Mouse (Mus musculus) liver, embryonic 13.5 days (tissue): ENCODE measurements at regions not wholly inside any gene's neighbourhood (a gene's known extent, or its start where the extent isn't known, plus 50 kb on each side); places are given as distances from the start of the nearest gene placed in this dataset.

Experiments
- ATAC-seq: fragments of 200-750 bp; cut with Nextera tagmentation; 2 replicates; pipeline ENCODE4 v1.8.0; 2017; ENCODE audit warnings: low read depth, mild to moderate bottlenecking, moderate number of reproducible peaks, moderate library complexity
- DNase-seq: peaks from one replicate; pipeline ENCODE4 v3.0.0; 2022
- H3K27ac ChIP-seq: fragments of 300-500 bp; sonication (generic); 2 replicates; pipeline ENCODE4 v1.5.1; 2015; ENCODE audit warnings: moderate library complexity, mild to moderate bottlenecking, inconsistent platforms
- H3K27me3 ChIP-seq: fragments of 300-500 bp; sonication (generic); 2 replicates; pipeline ENCODE4 v1.6.1; 2015; ENCODE audit warnings: mild to moderate bottlenecking, inconsistent platforms
- H3K36me3 ChIP-seq: fragments of 300-500 bp; sonication (generic); 2 replicates; pipeline ENCODE4 v1.6.1; 2015; ENCODE audit warnings: mild to moderate bottlenecking, inconsistent platforms
- H3K4me1 ChIP-seq: fragments of 300-500 bp; sonication (generic); replicated peaks from 2 replicates; pipeline ENCODE4 v1.6.1; 2015; ENCODE audit warnings: inconsistent platforms
- H3K4me2 ChIP-seq: fragments of 300-500 bp; sonication (generic); 2 replicates; pipeline ENCODE4 v1.6.1; 2015; ENCODE audit warnings: inconsistent platforms, mild to moderate bottlenecking, moderate library complexity
- H3K4me3 ChIP-seq: fragments of 300-500 bp; sonication (generic); replicated peaks from 2 replicates; pipeline ENCODE4 v1.5.1; 2015; ENCODE audit warnings: mild to moderate bottlenecking, inconsistent platforms
- H3K9ac ChIP-seq: fragments of 300-500 bp; sonication (generic); 2 replicates; pipeline ENCODE4 v1.6.1; 2015; ENCODE audit warnings: mild to moderate bottlenecking, inconsistent platforms
- H3K9me3 ChIP-seq: fragments of 300-500 bp; sonication (generic); replicated peaks from 2 replicates; pipeline ENCODE4 v1.6.1; 2016; ENCODE audit warnings: inconsistent platforms
- WGBS: fragments of 180-500 bp; shearing (Covaris S2); methylation state at CpG from one replicate; pipeline ENCODE4 v1.1.7; 2015; ENCODE audit not compliant: insufficient replicate concordance; 5-methylcytosine and 5-hydroxymethylcytosine counted together

DNA sequence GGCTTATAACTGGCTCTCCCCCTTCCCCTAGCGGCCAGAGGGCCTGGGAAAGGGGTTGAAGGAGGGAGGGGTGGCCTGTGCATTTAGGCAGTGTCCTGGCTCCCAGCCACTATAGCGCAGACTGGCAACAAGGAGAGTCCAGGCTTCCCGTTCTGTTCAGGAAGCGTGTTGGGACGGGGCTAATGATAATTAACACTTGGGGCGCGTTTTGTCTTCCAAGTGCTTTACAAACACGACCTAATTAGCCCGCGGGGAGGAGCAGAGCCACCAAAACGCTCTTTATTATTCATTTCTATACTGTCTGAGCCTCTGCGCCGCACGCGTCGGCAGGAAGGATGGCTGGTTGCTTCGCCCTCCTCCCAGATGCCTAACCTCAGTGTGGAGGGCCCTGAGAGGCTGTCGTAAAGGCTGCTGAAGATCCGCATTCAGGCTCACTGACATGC, 123.0 kb upstream of the 4931429L15Rik start:
- 0 out of 2 replicates have a peak overlapping the region, but pooled peaks have one; percentile 16 for H3K4me3 ChIP-seq
- 3% methylated on average over 19 of the region's 19 CpGs for WGBS
- no peaks in the 10 kb centered on the region for H3K9me3 ChIP-seq
- H3K27me3 ChIP-seq, result peaks cover 52% of the 10 kb centered on the region
- no peak for DNase-seq
- H3K4me1 ChIP-seq, result no peaks in the 10 kb centered on the region
- ATAC-seq, result no peak
- H3K4me2 ChIP-seq, result peak overlapping the region; percentile 36
- no peak overlapping the region for H3K27ac ChIP-seq
- no peak overlapping the region for H3K9ac ChIP-seq
- H3K36me3 ChIP-seq, result no peaks in the 10 kb centered on the region

DNA sequence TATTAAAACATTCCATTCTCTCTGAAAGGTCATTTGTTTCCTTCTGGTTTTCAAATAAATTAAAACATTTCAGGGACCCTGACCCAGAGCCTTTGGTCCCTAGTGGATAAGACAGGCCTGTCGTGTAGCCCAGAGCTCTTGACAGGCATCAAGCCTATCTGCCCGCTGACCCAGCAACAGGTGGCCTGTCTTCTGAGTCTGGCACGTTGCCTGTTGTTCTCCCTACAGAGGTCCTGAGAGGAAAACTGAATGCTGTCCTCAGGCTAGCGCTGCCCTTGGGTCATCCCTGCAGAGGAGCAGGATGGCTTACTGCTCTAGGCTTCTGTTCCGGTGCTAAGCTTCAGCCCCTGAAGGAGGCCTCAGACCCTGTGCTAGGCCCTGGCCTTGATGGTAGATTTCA, 120.4 kb upstream of the 4931429L15Rik start:
- Histone ChIP-seq H3K4me3 (no peak overlapping the region), H3K27ac (no peak overlapping the region), H3K9me3 (peaks cover 7% of the 10 kb centered on the region; the same call in 1 of the 2 replicates), H3K9ac (no peak overlapping the region), H3K4me2 (no peak overlapping the region), H3K36me3 (no peaks in the 10 kb centered on the region), H3K27me3 (peaks cover 39% of the 10 kb centered on the region), H3K4me1 (no peaks in the 10 kb centered on the region)
- ATAC-seq (no peak), DNase-seq (no peak)
- WGBS, result 60% methylated on average over 5 of the region's 5 CpGs

DNA sequence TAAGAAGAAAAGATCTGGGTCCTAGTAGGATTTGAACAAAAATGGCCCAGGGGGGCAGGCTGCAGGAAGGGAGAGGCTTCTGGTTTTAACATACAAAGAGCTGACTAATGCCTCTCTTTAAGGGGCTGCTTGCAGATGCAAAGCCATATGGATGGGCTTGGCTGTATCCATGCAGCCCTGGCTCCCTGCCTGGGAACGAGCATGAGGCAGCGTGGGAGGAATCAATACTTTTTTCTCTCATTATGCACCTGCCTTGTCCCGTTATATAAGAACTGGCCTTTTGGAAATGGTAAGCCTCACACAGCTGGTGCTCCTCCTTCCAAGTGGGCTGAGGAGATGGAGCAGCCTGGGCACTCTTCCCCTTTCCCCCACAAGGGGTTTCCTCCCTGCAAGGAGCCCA, 114.9 kb upstream of the 4931429L15Rik start:
- no peak for ATAC-seq
- no peak for DNase-seq
- 52% methylated on average over 3 of the region's 3 CpGs for WGBS

DNA sequence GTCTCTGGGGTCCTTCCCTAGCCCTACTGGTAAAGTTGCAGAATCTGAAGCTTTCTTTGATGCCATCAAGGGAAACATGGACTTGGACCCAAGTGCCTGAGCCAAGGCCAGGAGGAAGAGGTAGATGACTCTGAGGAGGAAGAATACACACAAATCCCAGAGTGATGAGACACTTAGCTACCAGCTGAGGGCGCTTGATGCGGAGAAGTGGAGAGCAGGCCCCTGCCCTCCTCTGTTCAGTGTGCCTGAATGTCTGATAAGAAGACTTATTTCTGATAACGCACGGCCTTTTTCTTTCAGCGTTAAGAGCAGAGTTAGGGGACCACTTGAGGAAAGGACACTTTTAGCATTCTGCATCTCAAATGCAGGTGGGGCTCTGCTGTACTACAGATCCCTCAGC, 113.9 kb upstream of the 4931429L15Rik start:
- DNase-seq (no peak), ATAC-seq (no peak)
- no peak overlapping the region for H3K4me3 ChIP-seq
- H3K4me1 ChIP-seq, result no peaks in the 10 kb centered on the region
- H3K27me3 ChIP-seq, result no peaks in the 10 kb centered on the region; the same call in 1 of the 2 replicates
- H3K36me3 ChIP-seq, result no peaks in the 10 kb centered on the region
- no peak overlapping the region for H3K27ac ChIP-seq
- H3K9ac ChIP-seq, result no peak overlapping the region
- no peak overlapping the region for H3K4me2 ChIP-seq
- peaks cover 12% of the 10 kb centered on the region; the same call in 1 of the 2 replicates for H3K9me3 ChIP-seq
- WGBS, result 62% methylated on average over 5 of the region's 5 CpGs

More for the DNA sequence above, 114.9 kb upstream of the 4931429L15Rik start:
- H3K4me1 ChIP-seq, result no peaks in the 10 kb centered on the region
- H3K4me2 ChIP-seq, result no peak overlapping the region
- H3K27me3 ChIP-seq, result no peaks in the 10 kb centered on the region; the same call in 1 of the 2 replicates
- no peak overlapping the region for H3K9ac ChIP-seq
- H3K9me3 ChIP-seq, result peaks cover 12% of the 10 kb centered on the region; the same call in 1 of the 2 replicates
- no peak overlapping the region for H3K27ac ChIP-seq
- H3K36me3 ChIP-seq, result no peaks in the 10 kb centered on the region
- H3K4me3 ChIP-seq, result no peak overlapping the region

DNA sequence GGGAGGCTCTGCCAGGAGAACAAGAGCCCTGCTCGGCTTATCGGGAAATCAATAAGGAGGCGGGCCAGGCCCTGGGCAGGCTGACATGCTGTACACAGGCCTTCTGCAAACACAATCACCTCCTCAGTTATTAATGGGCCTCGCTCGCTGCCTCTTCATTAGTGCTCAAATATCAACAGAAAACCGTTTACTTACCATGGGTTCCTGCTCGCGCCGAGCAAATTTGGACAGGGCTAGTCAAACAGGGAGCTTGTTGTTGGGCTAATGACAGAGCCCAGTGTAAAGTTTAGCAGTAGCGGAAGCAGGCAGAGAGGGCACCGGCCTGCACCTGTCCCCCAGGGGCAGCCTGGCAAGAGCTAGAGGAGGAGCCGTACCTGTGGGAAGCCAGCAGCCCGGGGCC, 111.3 kb upstream of the 4931429L15Rik start:
- Histone ChIP-seq H3K27me3 (no peaks in the 10 kb centered on the region), H3K9ac (no peak overlapping the region), H3K4me3 (no peak overlapping the region), H3K9me3 (peaks cover 9% of the 10 kb centered on the region; the same call in 1 of the 2 replicates), H3K4me1 (no peaks in the 10 kb centered on the region), H3K36me3 (no peaks in the 10 kb centered on the region), H3K27ac (no peak overlapping the region), H3K4me2 (no peak overlapping the region)
- 67% methylated on average over 13 of the region's 13 CpGs for WGBS
- ATAC-seq (no peak), DNase-seq (no peak)

DNA sequence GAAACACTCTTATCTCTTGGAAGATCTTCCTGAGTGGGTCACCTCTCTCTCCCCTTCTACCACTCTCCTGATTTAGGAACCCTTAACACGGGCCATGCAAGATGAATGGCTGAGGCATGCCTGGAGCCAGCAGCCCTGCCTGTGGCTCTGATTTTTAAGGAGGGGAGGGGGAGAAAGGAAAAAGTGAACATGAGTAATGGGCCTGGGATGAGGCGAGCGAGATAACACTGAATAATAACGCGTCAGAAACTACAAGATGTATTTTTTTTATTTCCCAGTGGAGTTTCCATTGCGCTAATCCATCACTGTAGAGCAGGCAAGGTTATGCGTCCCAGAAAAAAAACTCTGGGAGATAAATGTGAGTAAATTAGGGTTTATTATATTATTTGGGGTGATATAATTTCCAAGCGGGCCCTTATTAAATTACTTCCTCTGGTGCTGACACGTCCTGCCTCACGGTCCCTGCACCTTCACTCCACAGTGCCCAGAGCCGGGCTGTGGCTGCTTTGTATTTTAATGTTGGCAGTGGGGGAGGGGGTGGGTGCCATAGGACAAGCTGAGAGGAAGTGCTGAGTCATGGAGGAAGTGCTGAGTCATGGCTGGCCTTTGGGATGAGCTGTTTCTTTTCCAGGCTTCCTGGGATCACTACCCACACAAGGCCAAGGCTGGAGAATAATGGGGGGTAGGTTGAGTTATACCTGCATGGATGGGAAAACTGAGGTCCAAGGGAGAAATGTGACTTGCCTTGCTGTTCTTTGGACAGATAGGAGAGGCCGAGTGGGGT, 103.6 kb upstream of the 4931429L15Rik start:
- H3K9me3 ChIP-seq, result no peaks in the 10 kb centered on the region
- H3K27ac ChIP-seq, result no peak overlapping the region
- H3K4me3 ChIP-seq, result no peak overlapping the region
- no peak overlapping the region for H3K9ac ChIP-seq
- WGBS, result 49% methylated on average over 12 of the region's 12 CpGs
- ATAC-seq (no peak), DNase-seq (no peak)
- no peaks in the 10 kb centered on the region for H3K36me3 ChIP-seq
- H3K27me3 ChIP-seq, result no peaks in the 10 kb centered on the region
- 0 out of 2 replicates have a peak, but pooled peaks cover 5% of the 10 kb centered on the region for H3K4me1 ChIP-seq
- no peak overlapping the region for H3K4me2 ChIP-seq

DNA sequence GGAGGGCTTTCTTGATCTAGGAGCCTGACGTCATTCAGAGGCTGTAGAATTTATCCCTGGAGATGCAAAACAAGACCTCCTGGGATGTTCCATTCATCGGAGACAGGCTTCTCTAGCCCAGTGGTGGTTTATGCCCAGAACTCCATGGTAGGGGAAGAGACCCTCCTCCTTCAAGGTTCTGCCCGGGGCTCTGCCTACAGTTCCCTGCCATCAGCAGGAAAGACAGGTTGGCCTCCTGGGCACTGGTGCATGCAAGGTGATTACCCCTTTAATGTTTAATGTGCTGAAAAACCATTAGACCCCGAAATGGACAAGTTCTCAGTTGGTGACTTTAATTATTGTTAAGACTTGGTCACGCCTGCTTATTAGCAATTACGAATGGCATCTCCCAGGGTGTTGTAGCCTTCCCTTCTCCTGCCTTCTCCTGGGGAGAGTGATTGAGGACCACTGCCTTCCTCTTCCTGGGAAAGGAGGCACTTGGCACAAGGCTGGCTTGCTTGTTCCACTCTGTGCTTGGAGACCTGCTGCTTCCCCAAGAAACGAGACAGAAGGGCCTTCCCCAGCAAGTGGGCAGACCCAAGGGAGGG, 102.0 kb upstream of the 4931429L15Rik start:
- Histone ChIP-seq H3K36me3 (no peaks in the 10 kb centered on the region), H3K9ac (no peak overlapping the region), H3K27ac (no peak overlapping the region), H3K4me3 (no peak overlapping the region), H3K9me3 (no peaks in the 10 kb centered on the region), H3K4me1 (0 out of 2 replicates have a peak, but pooled peaks cover 5% of the 10 kb centered on the region), H3K27me3 (no peaks in the 10 kb centered on the region), H3K4me2 (no peak overlapping the region)
- no peak for ATAC-seq
- 46% methylated on average over 7 of the region's 7 CpGs for WGBS
- no peak for DNase-seq

DNA sequence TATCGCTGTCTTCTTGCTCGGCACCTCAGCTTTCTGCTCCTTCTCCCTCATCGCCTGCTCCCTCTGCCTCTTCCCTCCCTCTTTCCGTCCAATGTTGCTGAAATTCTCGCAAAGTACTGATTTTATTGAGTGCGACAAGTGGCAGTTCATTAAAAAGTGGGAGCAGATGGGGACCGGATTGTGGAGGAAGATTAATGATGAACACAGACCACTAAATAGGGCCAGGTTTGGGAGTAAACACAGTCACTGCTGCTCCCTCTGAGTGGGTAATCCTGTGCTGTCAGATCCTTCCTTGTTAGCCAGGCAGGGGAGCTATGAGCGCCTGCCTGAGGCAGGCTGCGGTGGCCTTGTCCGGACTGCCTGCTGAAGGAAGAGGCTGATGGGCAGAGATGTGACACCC, 91.9 kb upstream of the 4931429L15Rik start:
- H3K36me3 ChIP-seq, result no peaks in the 10 kb centered on the region
- no peaks in the 10 kb centered on the region for H3K4me1 ChIP-seq
- WGBS, result 74% methylated on average over 10 of the region's 10 CpGs
- H3K27ac ChIP-seq, result no peak overlapping the region
- ATAC-seq (no peak), DNase-seq (no peak)
- H3K9ac ChIP-seq, result no peak overlapping the region
- no peaks in the 10 kb centered on the region for H3K27me3 ChIP-seq
- peaks cover 4% of the 10 kb centered on the region; the same call in 1 of the 2 replicates for H3K9me3 ChIP-seq
- H3K4me2 ChIP-seq, result no peak overlapping the region
- no peak overlapping the region for H3K4me3 ChIP-seq

DNA sequence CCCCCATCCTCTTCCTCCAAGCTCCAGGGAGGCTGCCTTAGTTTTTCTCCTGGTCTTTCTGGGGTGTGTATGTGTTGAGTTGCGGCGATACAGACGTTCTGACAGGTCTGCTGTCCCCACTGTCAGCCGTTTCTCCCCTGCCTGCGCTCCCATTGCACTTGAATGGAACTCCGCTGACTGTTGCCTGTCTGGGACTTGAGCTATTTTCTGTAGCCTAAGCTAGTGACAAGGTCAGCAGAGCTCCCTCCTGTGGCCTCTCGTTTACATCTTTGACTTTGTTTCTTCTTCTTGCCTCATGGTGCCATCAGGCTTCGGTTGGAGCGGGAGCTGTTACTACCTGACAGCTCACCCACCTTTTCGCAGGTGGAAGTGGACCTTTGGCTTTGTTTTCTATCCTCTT, 89.0 kb upstream of the 4931429L15Rik start:
- no peak for DNase-seq
- Histone ChIP-seq H3K4me3 (no peak overlapping the region), H3K27me3 (no peaks in the 10 kb centered on the region), H3K4me1 (no peaks in the 10 kb centered on the region), H3K4me2 (no peak overlapping the region), H3K27ac (no peak overlapping the region), H3K9ac (no peak overlapping the region), H3K36me3 (no peaks in the 10 kb centered on the region), H3K9me3 (peaks cover 4% of the 10 kb centered on the region; the same call in 1 of the 2 replicates)
- 55% methylated on average over 10 of the region's 10 CpGs for WGBS
- ATAC-seq, result no peak

DNA sequence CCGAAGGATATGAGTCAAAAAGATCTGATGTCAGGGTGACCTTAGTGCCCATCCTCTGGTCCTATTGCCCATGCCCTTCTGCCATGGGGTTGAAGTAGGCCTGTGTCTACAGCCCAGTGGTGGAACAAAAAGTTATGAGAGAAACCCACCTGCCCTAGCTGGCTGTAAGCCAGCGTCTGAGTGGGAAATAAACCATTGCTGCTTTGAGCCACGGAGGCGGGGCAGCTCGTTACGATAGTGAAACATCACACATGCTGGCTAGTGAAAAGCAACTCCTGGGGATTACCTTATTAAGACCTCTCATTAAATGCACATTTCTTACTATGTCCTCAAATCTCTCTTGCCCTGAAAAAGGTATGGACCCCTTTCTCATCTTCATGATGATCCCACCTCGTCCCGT, 86.8 kb upstream of the 4931429L15Rik start:
- Histone ChIP-seq H3K9ac (no peak overlapping the region), H3K4me3 (no peak overlapping the region), H3K27ac (no peak overlapping the region), H3K4me2 (no peak overlapping the region), H3K36me3 (no peaks in the 10 kb centered on the region), H3K27me3 (no peaks in the 10 kb centered on the region), H3K4me1 (no peaks in the 10 kb centered on the region), H3K9me3 (no peaks in the 10 kb centered on the region)
- ATAC-seq (no peak), DNase-seq (no peak)
- 71% methylated on average over 8 of the region's 8 CpGs for WGBS

DNA sequence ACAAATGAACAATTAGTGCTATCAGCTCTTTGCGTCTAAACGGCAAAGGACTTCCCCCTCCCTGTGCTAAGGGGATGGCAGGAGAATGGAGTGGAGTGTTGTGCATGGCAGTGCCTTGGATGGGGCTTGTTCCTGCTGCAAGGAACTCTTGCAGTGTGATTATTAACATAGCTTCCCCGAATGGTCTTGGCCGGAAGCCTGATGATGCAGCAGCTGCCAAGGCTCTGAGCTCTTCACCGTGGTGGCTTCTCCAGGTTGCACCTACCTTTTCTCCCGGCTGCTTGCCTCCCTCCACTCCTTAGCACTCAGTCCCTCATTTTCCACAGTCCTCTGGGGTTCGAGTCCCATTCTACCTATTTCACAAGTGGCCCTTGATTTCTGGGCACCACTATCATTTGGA, 76.8 kb upstream of the 4931429L15Rik start:
- no peak overlapping the region for H3K4me2 ChIP-seq
- no peak overlapping the region for H3K4me3 ChIP-seq
- no peaks in the 10 kb centered on the region for H3K36me3 ChIP-seq
- ATAC-seq (no peak), DNase-seq (no peak)
- H3K9ac ChIP-seq, result no peak overlapping the region
- H3K27ac ChIP-seq, result no peak overlapping the region
- H3K27me3 ChIP-seq, result peaks cover 8% of the 10 kb centered on the region
- H3K4me1 ChIP-seq, result no peaks in the 10 kb centered on the region
- no peaks in the 10 kb centered on the region for H3K9me3 ChIP-seq
- WGBS, result 54% methylated on average over 7 of the region's 7 CpGs
